Mouse (Mus musculus): ENCODE measurements around the gene Acin1. TPM values are rescaled to one million over a fixed set of nuclear protein-coding genes. Genes with fewer than 3 reads are reported as not detected.

The Acin1 gene
- polyA plus RNA-seq, 1 experiment: 40.2 TPM

GRCm38 (mm10) chr14:54597084-54597483 is 89.6 kb downstream of the Acin1 start:
- no peaks in the 10 kb centered on the region for H3K27me3 ChIP-seq (ENCODE audit: control insufficient read depth)
- no peak overlapping the region for H3K4me3 ChIP-seq (replicated peaks)
- H3K36me3 ChIP-seq (ENCODE audit: control insufficient read depth): peaks cover 14% of the 10 kb centered on the region
- TF ChIP-seq TAL1 (IDR thresholded peaks at IDR 0.05; ENCODE audit: low read length) (no peak), GATA1 (IDR thresholded peaks at IDR 0.05; ENCODE audit: low read length) (no peak)
- peaks cover 23% of the 10 kb centered on the region for H3K4me1 ChIP-seq (ENCODE audit: control insufficient read depth)
- peaks cover 6% of the 10 kb centered on the region; the same call in 1 of the 2 replicates for H3K9me3 ChIP-seq (ENCODE audit: control insufficient read depth, low read length)

GRCm38 (mm10) chr14:54594631-54595414 is 91.9 kb downstream of the Acin1 start:
- peaks cover 13% of the 10 kb centered on the region for H3K4me1 ChIP-seq (ENCODE audit: control insufficient read depth)
- no peak for TF ChIP-seq TAL1 (IDR thresholded peaks at IDR 0.05; ENCODE audit: low read length)
- no peak for TF ChIP-seq GATA1 (IDR thresholded peaks at IDR 0.05; ENCODE audit: low read length)
- peaks cover 6% of the 10 kb centered on the region; the same call in 1 of the 2 replicates for H3K9me3 ChIP-seq (ENCODE audit: control insufficient read depth, low read length)
- H3K36me3 ChIP-seq (ENCODE audit: control insufficient read depth): peaks cover 24% of the 10 kb centered on the region
- no peaks in the 10 kb centered on the region for H3K27me3 ChIP-seq (ENCODE audit: control insufficient read depth)
- no peak overlapping the region for H3K4me3 ChIP-seq (replicated peaks)

GRCm38 (mm10) chr14:54594055-54594454 is 92.7 kb downstream of the Acin1 start:
- H3K9me3 ChIP-seq (ENCODE audit: control insufficient read depth, low read length): peaks cover 6% of the 10 kb centered on the region; the same call in 1 of the 2 replicates
- H3K27me3 ChIP-seq (ENCODE audit: control insufficient read depth): no peaks in the 10 kb centered on the region
- H3K4me3 ChIP-seq (replicated peaks): no peak overlapping the region
- peaks cover 24% of the 10 kb centered on the region for H3K36me3 ChIP-seq (ENCODE audit: control insufficient read depth)
- TF ChIP-seq TAL1 (IDR thresholded peaks at IDR 0.05; ENCODE audit: low read length) (no peak), GATA1 (IDR thresholded peaks at IDR 0.05; ENCODE audit: low read length) (no peak)
- peaks cover 13% of the 10 kb centered on the region for H3K4me1 ChIP-seq (ENCODE audit: control insufficient read depth)

GRCm38 (mm10) chr14:54592319-54592934 is 94.3 kb downstream of the Acin1 start:
- Histone ChIP-seq H3K36me3 (ENCODE audit: control insufficient read depth) (peaks cover 22% of the 10 kb centered on the region), H3K27me3 (ENCODE audit: control insufficient read depth) (no peaks in the 10 kb centered on the region), H3K4me1 (ENCODE audit: control insufficient read depth) (peaks cover 13% of the 10 kb centered on the region), H3K9me3 (ENCODE audit: control insufficient read depth, low read length) (peaks cover 6% of the 10 kb centered on the region; the same call in 1 of the 2 replicates), H3K4me3 (replicated peaks) (no peak overlapping the region)
- no peak for TF ChIP-seq GATA1 (IDR thresholded peaks at IDR 0.05; ENCODE audit: low read length)
- TF ChIP-seq TAL1 (IDR thresholded peaks at IDR 0.05; ENCODE audit: low read length): no peak

Other genes with a start within 250 kb of the Acin1 start
- 15.3 and 15.9 TPM in 2 replicates for gene Lrp10, start 222.8 kb downstream of the Acin1 start, polyA plus RNA-seq (2012)
- gene Rem2, start 210.8 kb downstream of the Acin1 start, polyA plus RNA-seq (2012): not detected in 2 replicates
- 4.4 and 4.8 TPM in 2 replicates for gene Prmt5, start 169.4 kb downstream of the Acin1 start, polyA plus RNA-seq (2012)
- 10.0 and 11.7 TPM in 2 replicates for gene Haus4, start 132.3 kb downstream of the Acin1 start, polyA plus RNA-seq (2012)
- not detected in 2 replicates for gene Ajuba, start 109.4 kb downstream of the Acin1 start, polyA plus RNA-seq (2012)
- gene 4931414P19Rik, start 80.9 kb downstream of the Acin1 start, polyA plus RNA-seq (2012): 0.94 and 1.5 TPM in 2 replicates
- 17.6 and 21.7 TPM in 2 replicates for gene Psmb5, start 68.9 kb downstream of the Acin1 start, polyA plus RNA-seq (2012)
- not detected in 2 replicates for gene Psmb11, start 65.5 kb downstream of the Acin1 start, polyA plus RNA-seq (2012)
- gene Gm17606, start 46.0 kb downstream of the Acin1 start, polyA plus RNA-seq (2012): not detected in 2 replicates
- 0.46 and 0.60 TPM in 2 replicates for gene Cdh24, start 45.6 kb downstream of the Acin1 start, polyA plus RNA-seq (2012)
- gene 1700123O20Rik, start 715 bp downstream of the Acin1 start, polyA plus RNA-seq (2012): 4.9 and 7.8 TPM in 2 replicates
- not detected in 2 replicates for gene Gm29776, start 11.9 kb upstream of the Acin1 start, polyA plus RNA-seq (2012)
- gene Cebpe, start 25.2 kb upstream of the Acin1 start, polyA plus RNA-seq (2012): 0.05 and 0.24 TPM in 2 replicates
- gene Slc7a8, start 95.0 kb upstream of the Acin1 start, polyA plus RNA-seq (2012): 0.25 TPM in 2 replicates
- gene Rnf212b, start 127.2 kb upstream of the Acin1 start, polyA plus RNA-seq (2012): not detected in 2 replicates
- not detected in 2 replicates for gene Homez, start 184.0 kb upstream of the Acin1 start, polyA plus RNA-seq (2012)
- 0.02 TPM in 1 of 2 replicates, not detected in the other for gene Ppp1r3e, start 190.6 kb upstream of the Acin1 start, polyA plus RNA-seq (2012)
- 0.66 and 0.95 TPM in 2 replicates for gene Bcl2l2, start 196.4 kb upstream of the Acin1 start, polyA plus RNA-seq (2012)
- 0.05 and 0.14 TPM in 2 replicates for gene Gm20521, start 196.5 kb upstream of the Acin1 start, polyA plus RNA-seq (2012)
- 27.8 and 29.0 TPM in 2 replicates for gene Pabpn1, start 205.6 kb upstream of the Acin1 start, polyA plus RNA-seq (2012)
- 0.01 TPM in 1 of 2 replicates, not detected in the other for gene Slc22a17, start 226.2 kb upstream of the Acin1 start, polyA plus RNA-seq (2012)
- 0.05 TPM in 1 of 2 replicates, not detected in the other for gene Efs, start 239.2 kb upstream of the Acin1 start, polyA plus RNA-seq (2012)
- not detected in 2 replicates for gene Il25, start 245.8 kb upstream of the Acin1 start, polyA plus RNA-seq (2012)
- gene Cmtm5, start 249.3 kb upstream of the Acin1 start, polyA plus RNA-seq (2012): not detected in 2 replicates